Mouse (Mus musculus): ENCODE measurements around the gene Usf1.

GRCm38 (mm10) chr1:171422504-171423095, 11.5 kb downstream of the Usf1 start:
- TF ChIP-seq CTCF (IDR thresholded peaks at IDR 0.05; ENCODE audit: control insufficient read depth, insufficient read depth, insufficient read length) (no peak), MAX (IDR thresholded peaks at IDR 0.05) (no peak), USF1 (IDR thresholded peaks at IDR 0.05; ENCODE audit: low read depth) (no peak)
